Mouse (Mus musculus): ENCODE measurements at regions not wholly inside any gene's neighbourhood (a gene's known extent, or its start where the extent isn't known, plus 50 kb on each side); places are given as distances from the start of the nearest gene placed in this dataset.
A peak's percentile ranks its signal among the peaks of the same experiment; 100 is the strongest.

GRCm38 (mm10) chr5:77483053-77483717 is 75.3 kb upstream of the Igfbp7 start:
- no peak for DNase-seq (ENCODE audit: low spot score)

GRCm38 (mm10) chr5:77481811-77482210 is 74.0 kb upstream of the Igfbp7 start:
- no peak for DNase-seq (ENCODE audit: low spot score)

- DNase-seq (ENCODE audit: low spot score): no peak
Measured at GRCm38 (mm10) chr5:77477794-77478193, 70.0 kb upstream of the Igfbp7 start.

- no peak for DNase-seq (ENCODE audit: low spot score)
Measured at GRCm38 (mm10) chr5:77473896-77474486, 66.2 kb upstream of the Igfbp7 start.

- DNase-seq (ENCODE audit: low spot score): no peak
Measured at GRCm38 (mm10) chr5:77469236-77469766, 61.5 kb upstream of the Igfbp7 start.

- DNase-seq (ENCODE audit: low spot score): no peak
Measured at GRCm38 (mm10) chr5:77468467-77468866, 60.6 kb upstream of the Igfbp7 start.

GRCm38 (mm10) chr5:77464851-77465548 is 57.2 kb upstream of the Igfbp7 start:
- peak; percentile 39 for DNase-seq (ENCODE audit: low spot score)

- DNase-seq (ENCODE audit: low spot score): peak; percentile 70
Measured at GRCm38 (mm10) chr5:77459896-77460717, 52.3 kb upstream of the Igfbp7 start.
